ENCODE assay signal across 9 mouse cellular contexts in the genomic region with DNA sequence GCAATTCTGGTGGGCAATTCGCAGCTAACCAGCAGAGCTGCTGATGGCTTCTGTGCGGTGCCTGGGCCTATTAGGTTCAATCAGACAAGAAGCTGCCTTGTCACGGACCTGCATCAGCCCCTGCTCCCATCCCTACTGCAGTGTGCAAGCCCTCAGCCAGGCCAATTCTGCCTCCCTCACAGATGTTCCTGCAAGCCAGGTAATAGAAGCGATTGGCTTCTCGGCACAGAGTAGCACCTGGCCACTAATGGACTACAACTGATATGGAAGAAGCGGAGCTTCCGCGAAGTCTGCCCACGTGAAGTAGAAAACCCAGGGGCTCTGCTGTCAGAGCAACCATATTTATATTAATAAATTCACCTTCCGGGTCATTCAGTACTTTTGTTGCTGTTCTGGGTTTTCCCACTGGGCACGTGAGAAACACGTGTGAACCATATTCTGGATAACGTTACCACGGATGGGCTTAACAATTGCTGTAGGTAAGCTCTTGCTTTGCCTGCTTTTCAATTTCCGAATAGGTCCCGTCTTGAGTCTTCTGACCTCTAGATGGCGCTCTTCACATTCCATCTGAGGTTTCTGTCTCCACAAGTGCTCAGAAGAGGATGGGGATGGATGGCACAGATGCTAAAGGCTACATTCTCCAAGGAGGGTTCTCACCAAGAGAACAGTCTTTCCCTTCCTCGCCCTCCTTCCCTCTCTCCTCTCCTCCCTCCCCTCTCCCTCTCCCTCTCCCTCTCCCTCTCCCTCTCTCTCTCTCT. TPM values are rescaled to one million over a fixed set of nuclear protein-coding genes. Genes with fewer than 3 reads are reported as not detected.
DNase-seq lines count a peak whose midpoint lies in the region; ATAC-seq lines count a peak whose summit lies in the region.
"Had no signal": no experiment of that assay in that cellular context is flagged by ENCODE, and none has a peak within 500 bp of the region (broad histone marks: within the 10 kb centered on the region; RNA-seq: fewer than 3 reads in every experiment).

No protein-coding gene starts in this region.

- no peak overlapping the region for H3K27ac ChIP-seq in forebrain, embryonic 10.5 days
- no peak overlapping the region for H3K27ac ChIP-seq in forebrain, embryonic 11.5 days (ENCODE audit: low read depth, low read length)
- no peak overlapping the region for H3K27ac ChIP-seq in embryonic facial prominence, embryonic 10.5 days (replicated peaks)
- H3K27ac ChIP-seq: liver, embryonic 15.5 days had no signal

- intact Hi-C loops in heart, postnatal 36 days (cut with DNase I): loop anchor here (1.0 to 5.0 kb wide), 3 partner anchors 42 to 381 kb away; no protein-coding TSS in a partner anchor

- 0 out of 2 replicates have a peak, but pooled peaks cover 5% of the 10 kb centered on the region for H3K4me1 ChIP-seq in forebrain, embryonic 10.5 days
- no peaks in the 10 kb centered on the region for H3K4me1 ChIP-seq in forebrain, embryonic 11.5 days (replicated peaks; ENCODE audit: control insufficient read depth, insufficient read depth, low read length)
- 0 out of 2 replicates have a peak, but pooled peaks cover 9% of the 10 kb centered on the region for H3K4me1 ChIP-seq in embryonic facial prominence, embryonic 10.5 days
- H3K4me1 ChIP-seq: liver, embryonic 15.5 days had no signal

- no peak overlapping the region for H3K9ac ChIP-seq in forebrain, embryonic 11.5 days (ENCODE audit: low read length)
- H3K9ac ChIP-seq: liver, embryonic 15.5 days had no signal

- H3K36me3 ChIP-seq in forebrain, embryonic 10.5 days (replicated peaks): no peaks in the 10 kb centered on the region
- no peaks in the 10 kb centered on the region for H3K36me3 ChIP-seq in forebrain, embryonic 11.5 days (ENCODE audit: control insufficient read depth, insufficient read depth, low read length)
- no peaks in the 10 kb centered on the region for H3K36me3 ChIP-seq in embryonic facial prominence, embryonic 10.5 days (replicated peaks)
- H3K36me3 ChIP-seq: liver, embryonic 15.5 days had no signal

- no peaks in the 10 kb centered on the region for H3K9me3 ChIP-seq in forebrain, embryonic 10.5 days
- H3K9me3 ChIP-seq in forebrain, embryonic 11.5 days (ENCODE audit: control insufficient read depth, low read length): no peaks in the 10 kb centered on the region
- no peaks in the 10 kb centered on the region for H3K9me3 ChIP-seq in embryonic facial prominence, embryonic 10.5 days
- H3K9me3 ChIP-seq: liver, embryonic 15.5 days had no signal

- H3K4me3 ChIP-seq in forebrain, embryonic 10.5 days: no peak overlapping the region
- no peak overlapping the region for H3K4me3 ChIP-seq in forebrain, embryonic 11.5 days (ENCODE audit: low read depth, low read length)
- peak overlapping the region; percentile 2; the same call in 1 of the 2 replicates for H3K4me3 ChIP-seq in embryonic facial prominence, embryonic 10.5 days
- H3K4me3 ChIP-seq: liver, embryonic 15.5 days had no signal

- no peak for ATAC-seq in forebrain, embryonic 11.5 days (replicated peaks; ENCODE audit: low FRiP score)

- no peak overlapping the region for H3K4me2 ChIP-seq in forebrain, embryonic 11.5 days (ENCODE audit: low read depth, low read length, severe bottlenecking)
- H3K4me2 ChIP-seq: liver, embryonic 15.5 days had no signal

- DNase-seq in forebrain, embryonic 10.5 days (ENCODE audit: extremely low spot score, low spot score): peak; percentile 64
- no peak for DNase-seq in forebrain, embryonic 11.5 days (ENCODE audit: low spot score)
- DNase-seq in adrenal gland, postnatal 10 days: peak; percentile 70
- peak; percentile 62 for DNase-seq in embryonic facial prominence, embryonic 10.5 days (ENCODE audit: low spot score)
- peak; percentile 47 to 55 for DNase-seq in heart, postnatal 36 days
- peak; percentile 78 for DNase-seq in layer of hippocampus, adult 11-12 months (ENCODE audit: low spot score)
- peak; percentile 87 for DNase-seq in lung, postnatal 36 days
- DNase-seq in right cerebral cortex, postnatal 25 days: peak; percentile 63

- 42% methylated on average over 18 of the region's 18 CpGs for WGBS in forebrain, embryonic 10.5 days
- WGBS in forebrain, embryonic 11.5 days: 41% methylated on average over 18 of the region's 18 CpGs
- WGBS in embryonic facial prominence, embryonic 10.5 days: 39% methylated on average over 18 of the region's 18 CpGs

- H3K27me3 ChIP-seq in forebrain, embryonic 10.5 days (ENCODE audit: poor library complexity, severe bottlenecking): peaks cover 31% of the 10 kb centered on the region
- no peaks in the 10 kb centered on the region for H3K27me3 ChIP-seq in forebrain, embryonic 11.5 days (ENCODE audit: control insufficient read depth, insufficient read depth, low read length)
- peaks cover 29% of the 10 kb centered on the region for H3K27me3 ChIP-seq in embryonic facial prominence, embryonic 10.5 days (replicated peaks; ENCODE audit: low read depth, poor library complexity, severe bottlenecking)

RNA-seq across cellular contexts. Expression of gene Cracr2a, which starts 19.3 kb away (rescaled TPM):
- 0.73 and 0.86 TPM in 2 replicates for polyA plus RNA-seq in forebrain, embryonic 10.5 days (2016; fragmentation: Nextera tagmentation; extraction: Ambion mirVana)
- polyA plus RNA-seq in forebrain, embryonic 11.5 days (2014; fragmentation: Nextera tagmentation; extraction: Ambion mirVana): 0.99 and 1.2 TPM in 2 replicates
- 1 to 10 TPM; 1.7 to 3.2 TPM for total RNA-seq in adrenal gland, postnatal 10 days (2021)
- polyA plus RNA-seq in embryonic facial prominence, embryonic 10.5 days (2016; fragmentation: Nextera tagmentation; extraction: Ambion mirVana): 0.79 and 1.2 TPM in 2 replicates
- 1 to 10 TPM in 1 of 2 experiments, under 1 TPM in 1; 0.86 to 1.6 TPM for total RNA-seq in heart, postnatal 36 days (2021)
